Mouse (Mus musculus): ENCODE results near the gene Cdpf1. TPM values are rescaled to one million over a fixed set of nuclear protein-coding genes. Genes with fewer than 3 reads are reported as not detected.

The Cdpf1 gene
- polyA plus RNA-seq, 1 experiment from 2014 or later, result 17.9 TPM

- H3K4me2 ChIP-seq (ENCODE audit: low read length), result no peak overlapping the region
- no peak overlapping the region for H3K27ac ChIP-seq (replicated peaks; ENCODE audit: low read depth, low read length)
- H3K36me3 ChIP-seq (ENCODE audit: control insufficient read depth, insufficient read depth, low read length), result no peaks in the 10 kb centered on the region
- DNase-seq (no peak), ATAC-seq (ENCODE audit: low FRiP score, low TSS enrichment) (no peak)
- H3K9me3 ChIP-seq (ENCODE audit: control insufficient read depth, low read length), result no peaks in the 10 kb centered on the region
- H3K27me3 ChIP-seq (ENCODE audit: control insufficient read depth, insufficient read depth, low read length), result no peaks in the 10 kb centered on the region
- H3K4me3 ChIP-seq (replicated peaks; ENCODE audit: low read depth, low read length), result no peak overlapping the region
- H3K4me1 ChIP-seq (ENCODE audit: control insufficient read depth, insufficient read depth, low read length), result no peaks in the 10 kb centered on the region
- WGBS, result 93% methylated on average over 5 of the region's 5 CpGs
- no peak overlapping the region for H3K9ac ChIP-seq (replicated peaks; ENCODE audit: low read length)
Observed at GRCm38 (mm10) chr15:85766677-85767076, 44.8 kb downstream of the Cdpf1 start.

GRCm38 (mm10) chr15:85765022-85765421, 46.5 kb downstream of the Cdpf1 start:
- no peaks in the 10 kb centered on the region for H3K9me3 ChIP-seq (ENCODE audit: control insufficient read depth, low read length)

GRCm38 (mm10) chr15:85762761-85763160, 48.7 kb downstream of the Cdpf1 start:
- H3K27ac ChIP-seq (replicated peaks; ENCODE audit: low read depth, low read length), result no peak overlapping the region
- H3K9me3 ChIP-seq (ENCODE audit: control insufficient read depth, low read length), result no peaks in the 10 kb centered on the region
- H3K4me3 ChIP-seq (replicated peaks; ENCODE audit: low read depth, low read length), result no peak overlapping the region
- no peak overlapping the region for H3K9ac ChIP-seq (replicated peaks; ENCODE audit: low read length)
- no peaks in the 10 kb centered on the region for H3K27me3 ChIP-seq (ENCODE audit: control insufficient read depth, insufficient read depth, low read length)
- ATAC-seq (ENCODE audit: low FRiP score, low TSS enrichment) (no peak), DNase-seq (no peak)
- H3K4me1 ChIP-seq (ENCODE audit: control insufficient read depth, insufficient read depth, low read length), result no peaks in the 10 kb centered on the region
- no peak overlapping the region for H3K4me2 ChIP-seq (ENCODE audit: low read length)
- no peaks in the 10 kb centered on the region for H3K36me3 ChIP-seq (ENCODE audit: control insufficient read depth, insufficient read depth, low read length)
- 80% methylated on average over 4 of the region's 4 CpGs for WGBS

More at GRCm38 (mm10) chr15:85765022-85765421, 46.5 kb downstream of the Cdpf1 start:
- Histone ChIP-seq H3K27me3 (ENCODE audit: control insufficient read depth, insufficient read depth, low read length) (no peaks in the 10 kb centered on the region), H3K27ac (replicated peaks; ENCODE audit: low read depth, low read length) (no peak overlapping the region), H3K36me3 (ENCODE audit: control insufficient read depth, insufficient read depth, low read length) (no peaks in the 10 kb centered on the region), H3K4me2 (ENCODE audit: low read length) (no peak overlapping the region), H3K4me3 (replicated peaks; ENCODE audit: low read depth, low read length) (no peak overlapping the region), H3K9ac (replicated peaks; ENCODE audit: low read length) (no peak overlapping the region), H3K4me1 (ENCODE audit: control insufficient read depth, insufficient read depth, low read length) (no peaks in the 10 kb centered on the region)
- WGBS, result 61% methylated on average over 3 of the region's 3 CpGs
- DNase-seq (no peak), ATAC-seq (ENCODE audit: low FRiP score, low TSS enrichment) (no peak)

DNA sequence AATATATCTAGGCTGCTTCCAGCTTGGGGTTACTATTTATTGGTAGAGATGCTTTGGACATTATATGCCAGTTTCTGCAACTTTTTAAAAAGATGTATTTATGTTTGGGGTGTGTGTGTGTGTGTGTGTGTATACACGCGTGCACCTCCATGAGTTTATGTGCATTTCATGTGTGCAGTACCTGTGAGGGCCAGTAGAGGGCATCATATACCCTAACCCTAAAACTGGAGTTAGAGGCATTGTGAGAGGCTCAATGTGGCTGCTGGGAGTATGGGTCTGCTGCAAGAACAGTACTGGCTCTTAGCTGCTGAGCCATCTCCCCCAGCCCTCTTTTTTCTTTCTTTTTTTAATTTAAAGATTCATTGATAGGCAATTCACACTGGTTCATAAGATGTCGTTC, 53.7 kb downstream of the Cdpf1 start:
- Histone ChIP-seq H3K4me3 (replicated peaks; ENCODE audit: low read depth, low read length) (no peak overlapping the region), H3K36me3 (ENCODE audit: control insufficient read depth, insufficient read depth, low read length) (no peaks in the 10 kb centered on the region), H3K27ac (replicated peaks; ENCODE audit: low read depth, low read length) (no peak overlapping the region), H3K4me1 (ENCODE audit: control insufficient read depth, insufficient read depth, low read length) (no peaks in the 10 kb centered on the region), H3K9ac (replicated peaks; ENCODE audit: low read length) (no peak overlapping the region), H3K9me3 (ENCODE audit: control insufficient read depth, low read length) (no peaks in the 10 kb centered on the region), H3K27me3 (ENCODE audit: control insufficient read depth, insufficient read depth, low read length) (no peaks in the 10 kb centered on the region), H3K4me2 (ENCODE audit: low read length) (no peak overlapping the region)
- no peak for DNase-seq
- 97% methylated on average over 3 of the region's 3 CpGs for WGBS
- no peak for ATAC-seq (ENCODE audit: low FRiP score, low TSS enrichment)

Other genes with a start within 250 kb of the Cdpf1 start
- gene Wnt7b, start 229.2 kb downstream of the Cdpf1 start, polyA plus RNA-seq (2014; fragmentation: Nextera tagmentation; extraction: Ambion mirVana), result 38.0 and 43.1 TPM in 2 replicates
- 0.89 and 1.2 TPM in 2 replicates for gene Ppara, start 76.7 kb downstream of the Cdpf1 start, polyA plus RNA-seq (2014; fragmentation: Nextera tagmentation; extraction: Ambion mirVana)
- gene Pkdrej, start 10.0 kb upstream of the Cdpf1 start, polyA plus RNA-seq (2014; fragmentation: Nextera tagmentation; extraction: Ambion mirVana), result 0.16 TPM in 1 of 2 replicates, not detected in the other
- gene Ttc38, start 20.6 kb upstream of the Cdpf1 start, polyA plus RNA-seq (2014; fragmentation: Nextera tagmentation; extraction: Ambion mirVana), result 2.8 and 2.9 TPM in 2 replicates
- 3.8 and 6.4 TPM in 2 replicates for gene Gtse1, start 48.0 kb upstream of the Cdpf1 start, polyA plus RNA-seq (2014; fragmentation: Nextera tagmentation; extraction: Ambion mirVana)
- 36.2 and 41.5 TPM in 2 replicates for gene Trmu, start 67.6 kb upstream of the Cdpf1 start, polyA plus RNA-seq (2014; fragmentation: Nextera tagmentation; extraction: Ambion mirVana)
- gene Celsr1, start 222.1 kb upstream of the Cdpf1 start, polyA plus RNA-seq (2014; fragmentation: Nextera tagmentation; extraction: Ambion mirVana), result 2.9 and 3.5 TPM in 2 replicates
- 29.5 and 31.0 TPM in 2 replicates for gene Gramd4, start 246.0 kb upstream of the Cdpf1 start, polyA plus RNA-seq (2014; fragmentation: Nextera tagmentation; extraction: Ambion mirVana)